Mouse (Mus musculus): ENCODE data around the gene Cfap221. TPM values are rescaled to one million over a fixed set of nuclear protein-coding genes. Genes with fewer than 3 reads are reported as not detected.

The Cfap221 gene
- polyA plus RNA-seq, 1 experiment from 2014 or later: 1.5 TPM

- H3K9ac ChIP-seq: no peak overlapping the region
- WGBS: 80% methylated on average over 3 of the region's 3 CpGs
- no peaks in the 10 kb centered on the region for H3K36me3 ChIP-seq
- H3K4me1 ChIP-seq: 0 out of 2 replicates have a peak, but pooled peaks cover 6% of the 10 kb centered on the region
- no peak overlapping the region for H3K4me3 ChIP-seq (replicated peaks)
- H3K4me2 ChIP-seq (replicated peaks): no peak overlapping the region
- ATAC-seq (ENCODE audit: insufficient number of reproducible peaks, low FRiP score, low TSS enrichment, low read depth): no peak
- no peaks in the 10 kb centered on the region for H3K27me3 ChIP-seq
- no peaks in the 10 kb centered on the region for H3K9me3 ChIP-seq (replicated peaks)
- H3K27ac ChIP-seq (replicated peaks): no peak overlapping the region
Measured at GRCm38 (mm10) chr1:119893600-119893999, 103.4 kb downstream of the Cfap221 start.

DNA sequence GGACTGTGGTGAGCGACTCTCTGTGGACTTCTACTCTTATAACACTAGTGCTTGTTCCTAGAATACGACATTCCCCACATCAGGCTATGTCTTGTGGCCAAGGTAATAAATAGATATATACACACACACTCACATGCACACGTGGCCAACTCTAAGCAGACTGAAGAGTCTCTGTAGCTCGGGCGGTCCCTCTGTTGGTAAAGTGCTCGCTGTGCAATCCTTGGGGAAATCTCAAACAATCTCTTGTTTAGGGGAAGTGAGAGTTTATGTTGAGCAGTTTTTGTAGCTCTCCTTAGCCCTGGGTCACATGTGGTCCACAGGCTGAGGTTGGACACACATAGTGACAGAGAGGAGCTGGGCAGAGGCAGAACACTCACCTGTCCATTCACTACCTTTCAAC, 104.1 kb downstream of the Cfap221 start:
- H3K4me2 ChIP-seq (replicated peaks): no peak overlapping the region
- no peaks in the 10 kb centered on the region for H3K27me3 ChIP-seq
- H3K9me3 ChIP-seq (replicated peaks): no peaks in the 10 kb centered on the region
- no peaks in the 10 kb centered on the region for H3K36me3 ChIP-seq
- H3K27ac ChIP-seq (replicated peaks): no peak overlapping the region
- no peak for ATAC-seq (ENCODE audit: insufficient number of reproducible peaks, low FRiP score, low TSS enrichment, low read depth)
- no peak overlapping the region for H3K4me3 ChIP-seq (replicated peaks)
- H3K9ac ChIP-seq: no peak overlapping the region
- 61% methylated on average over 6 of the region's 6 CpGs for WGBS
- 0 out of 2 replicates have a peak, but pooled peaks cover 6% of the 10 kb centered on the region for H3K4me1 ChIP-seq

DNA sequence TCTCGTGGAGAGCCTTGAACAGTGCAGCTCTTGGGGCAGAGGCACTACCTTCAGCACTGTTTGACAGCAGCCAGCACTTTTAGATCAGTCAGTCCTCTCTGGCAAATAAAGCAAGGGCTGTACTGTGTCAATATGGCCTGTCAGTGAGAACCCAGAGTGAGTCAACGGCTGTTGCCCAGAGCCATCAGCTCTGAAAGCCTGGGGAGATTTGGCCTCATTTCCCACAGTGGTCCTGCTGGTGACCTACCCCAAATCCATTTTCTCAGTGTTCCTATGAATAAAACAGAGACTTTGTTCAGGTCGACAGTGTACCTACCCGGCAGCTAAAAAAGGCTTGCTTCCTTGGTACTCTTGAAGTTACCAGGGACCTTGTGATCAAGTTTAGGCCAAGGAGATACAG, 105.2 kb downstream of the Cfap221 start:
- no peak overlapping the region for H3K9ac ChIP-seq
- H3K4me3 ChIP-seq (replicated peaks): no peak overlapping the region
- WGBS: 75% methylated on average over 4 of the region's 4 CpGs
- no peaks in the 10 kb centered on the region for H3K36me3 ChIP-seq
- no peak for ATAC-seq (ENCODE audit: insufficient number of reproducible peaks, low FRiP score, low TSS enrichment, low read depth)
- peaks cover 6% of the 10 kb centered on the region; the same call in 1 of the 2 replicates for H3K4me1 ChIP-seq
- H3K27me3 ChIP-seq: no peaks in the 10 kb centered on the region
- no peak overlapping the region for H3K4me2 ChIP-seq (replicated peaks)
- no peaks in the 10 kb centered on the region for H3K9me3 ChIP-seq (replicated peaks)
- H3K27ac ChIP-seq (replicated peaks): no peak overlapping the region

DNA sequence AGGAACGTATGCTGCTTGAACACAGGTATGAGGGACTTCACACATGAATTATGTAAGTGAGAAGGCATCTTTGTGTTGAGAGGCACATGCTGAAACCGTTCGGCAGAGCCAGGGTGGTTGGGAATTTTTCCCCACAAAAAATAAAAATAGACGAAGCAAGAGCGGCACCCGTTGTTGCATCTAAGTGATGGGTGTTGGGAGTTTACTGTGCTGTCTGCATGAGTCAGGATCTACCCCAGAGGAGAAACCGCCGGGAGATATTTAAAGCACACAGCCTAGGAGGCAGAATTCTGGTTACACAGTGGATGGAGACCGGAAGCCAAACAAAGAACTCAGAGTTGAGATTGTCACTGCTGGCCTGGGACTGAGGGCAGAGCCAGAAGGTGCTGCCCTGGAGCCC, 105.9 kb downstream of the Cfap221 start:
- H3K27me3 ChIP-seq: no peaks in the 10 kb centered on the region
- 81% methylated on average over 9 of the region's 9 CpGs for WGBS
- no peaks in the 10 kb centered on the region for H3K36me3 ChIP-seq
- H3K4me2 ChIP-seq (replicated peaks): no peak overlapping the region
- ATAC-seq (ENCODE audit: insufficient number of reproducible peaks, low FRiP score, low TSS enrichment, low read depth): peak; percentile 16; the same call in 1 of the 2 replicates
- no peaks in the 10 kb centered on the region for H3K9me3 ChIP-seq (replicated peaks)
- H3K4me3 ChIP-seq (replicated peaks): no peak overlapping the region
- no peak overlapping the region for H3K9ac ChIP-seq
- peaks cover 14% of the 10 kb centered on the region for H3K4me1 ChIP-seq
- H3K27ac ChIP-seq (replicated peaks): no peak overlapping the region

- Histone ChIP-seq H3K9ac (no peak overlapping the region), H3K4me1 (peaks cover 9% of the 10 kb centered on the region), H3K27ac (replicated peaks) (no peak overlapping the region), H3K27me3 (no peaks in the 10 kb centered on the region), H3K4me2 (replicated peaks) (no peak overlapping the region), H3K4me3 (replicated peaks) (no peak overlapping the region), H3K36me3 (no peaks in the 10 kb centered on the region), H3K9me3 (replicated peaks) (no peaks in the 10 kb centered on the region)
- ATAC-seq (ENCODE audit: insufficient number of reproducible peaks, low FRiP score, low TSS enrichment, low read depth): no peak
- 59% methylated on average over 16 of the region's 16 CpGs for WGBS
Measured at GRCm38 (mm10) chr1:119889347-119889746, 107.7 kb downstream of the Cfap221 start.

GRCm38 (mm10) chr1:119886320-119886719, 110.7 kb downstream of the Cfap221 start:
- H3K9me3 ChIP-seq (replicated peaks): no peaks in the 10 kb centered on the region
- H3K9ac ChIP-seq: no peak overlapping the region
- peak; percentile 39; the same call in 1 of the 2 replicates for ATAC-seq (ENCODE audit: insufficient number of reproducible peaks, low FRiP score, low TSS enrichment, low read depth)
- no peaks in the 10 kb centered on the region for H3K36me3 ChIP-seq
- H3K4me3 ChIP-seq (replicated peaks): no peak overlapping the region
- H3K27me3 ChIP-seq: no peaks in the 10 kb centered on the region
- WGBS: 9% methylated on average over 7 of the region's 7 CpGs
- peaks cover 9% of the 10 kb centered on the region for H3K4me1 ChIP-seq
- no peak overlapping the region for H3K4me2 ChIP-seq (replicated peaks)
- H3K27ac ChIP-seq (replicated peaks): no peak overlapping the region

DNA sequence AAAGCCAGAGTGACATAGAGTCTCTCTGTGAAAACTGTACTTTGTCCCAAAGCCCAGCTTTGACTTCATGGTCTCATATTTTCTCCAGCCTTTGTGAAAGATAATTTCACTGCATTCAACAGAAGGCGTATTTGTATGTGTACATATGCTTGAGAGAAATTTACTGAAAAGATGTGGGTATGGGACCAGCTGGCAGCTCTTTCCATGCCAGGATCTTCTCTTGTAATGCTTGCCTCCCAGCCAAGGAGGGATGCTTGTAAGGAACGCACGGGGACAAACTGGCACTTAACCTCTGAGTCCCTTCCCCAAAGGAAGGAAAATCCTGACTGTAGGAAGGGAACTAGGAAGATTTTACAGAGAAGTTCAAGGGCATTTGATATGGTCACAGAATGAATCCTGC, 112.8 kb downstream of the Cfap221 start:
- Histone ChIP-seq H3K4me2 (replicated peaks) (no peak overlapping the region), H3K4me1 (peaks cover 9% of the 10 kb centered on the region), H3K27ac (replicated peaks) (no peak overlapping the region), H3K36me3 (no peaks in the 10 kb centered on the region), H3K9ac (no peak overlapping the region), H3K9me3 (replicated peaks) (no peaks in the 10 kb centered on the region), H3K4me3 (replicated peaks) (no peak overlapping the region), H3K27me3 (no peaks in the 10 kb centered on the region)
- no peak for ATAC-seq (ENCODE audit: insufficient number of reproducible peaks, low FRiP score, low TSS enrichment, low read depth)
- WGBS: 85% methylated on average over 3 of the region's 3 CpGs

- Histone ChIP-seq H3K4me2 (replicated peaks) (no peak overlapping the region), H3K36me3 (no peaks in the 10 kb centered on the region), H3K27ac (replicated peaks) (no peak overlapping the region; the same call in 1 of the 2 replicates), H3K9me3 (replicated peaks) (no peaks in the 10 kb centered on the region), H3K4me3 (replicated peaks) (no peak overlapping the region), H3K4me1 (0 out of 2 replicates have a peak, but pooled peaks cover 5% of the 10 kb centered on the region), H3K27me3 (no peaks in the 10 kb centered on the region), H3K9ac (no peak overlapping the region)
- no peak for ATAC-seq (ENCODE audit: insufficient number of reproducible peaks, low FRiP score, low TSS enrichment, low read depth)
- whole genome bisulfite sequencing: 69% methylated on average over 7 of the region's 7 CpGs
Measured at GRCm38 (mm10) chr1:119878909-119879308, 118.1 kb downstream of the Cfap221 start.

GRCm38 (mm10) chr1:119877469-119877868, 119.6 kb downstream of the Cfap221 start:
- no peak overlapping the region for H3K4me2 ChIP-seq (replicated peaks)
- no peaks in the 10 kb centered on the region for H3K36me3 ChIP-seq
- no peaks in the 10 kb centered on the region for H3K27me3 ChIP-seq
- no peak overlapping the region for H3K27ac ChIP-seq (replicated peaks)
- H3K4me1 ChIP-seq: 0 out of 2 replicates have a peak, but pooled peaks cover 5% of the 10 kb centered on the region
- no peak overlapping the region for H3K4me3 ChIP-seq (replicated peaks)
- WGBS: 86% methylated on average over 4 of the region's 4 CpGs
- H3K9me3 ChIP-seq (replicated peaks): no peaks in the 10 kb centered on the region
- no peak for ATAC-seq (ENCODE audit: insufficient number of reproducible peaks, low FRiP score, low TSS enrichment, low read depth)
- no peak overlapping the region for H3K9ac ChIP-seq

Other genes starting within 250 kb of the Cfap221 start
- gene Ptpn4, start 159.6 kb downstream of the Cfap221 start, polyA plus RNA-seq (2015; fragmentation: Nextera tagmentation; extraction: Ambion mirVana): 6.6 and 7.0 TPM in 2 replicates
- 8.1 TPM in 2 replicates for gene Tmem177, start 84.0 kb downstream of the Cfap221 start, polyA plus RNA-seq (2015; fragmentation: Nextera tagmentation; extraction: Ambion mirVana)
- 0.08 and 0.20 TPM in 2 replicates for gene Sctr, start 9.7 kb upstream of the Cfap221 start, polyA plus RNA-seq (2015; fragmentation: Nextera tagmentation; extraction: Ambion mirVana)
- 9.9 and 11.4 TPM in 2 replicates for gene Tmem37, start 76.8 kb upstream of the Cfap221 start, polyA plus RNA-seq (2015; fragmentation: Nextera tagmentation; extraction: Ambion mirVana)
- 797 and 816 TPM in 2 replicates for gene Dbi, start 123.8 kb upstream of the Cfap221 start, polyA plus RNA-seq (2015; fragmentation: Nextera tagmentation; extraction: Ambion mirVana)
- 17.9 and 19.1 TPM in 2 replicates for gene 3110009E18Rik, start 124.0 kb upstream of the Cfap221 start, polyA plus RNA-seq (2015; fragmentation: Nextera tagmentation; extraction: Ambion mirVana)